Mouse (Mus musculus) megakaryocyte, adult 5-6 weeks (primary cell): ENCODE data around the gene Cd151. TPM values are rescaled to one million over a fixed set of nuclear protein-coding genes. Genes with fewer than 3 reads are reported as not detected.
A peak's percentile ranks its signal among the peaks of the same experiment; 100 is the strongest.

Experiments
- ATAC-seq: 2 replicates; pipeline ENCODE4 v1.8.0; 2016; ENCODE audit warnings: mild to moderate bottlenecking, inconsistent platforms; ENCODE audit not compliant: poor library complexity, severe bottlenecking
- total RNA-seq, 2 experiments: library from RNA; stranded (forward) in 1 of 2; stranded (reverse) in 1 of 2; fragments of 153-499, 151-499 nt in 1 of 2; fragments of 221-1000, 200-1000 nt in 1 of 2; gene quantifications; 2 replicates each; pipeline versions ENCODE4 v1.2.3 to v1.2.4; 2015 to 2017

Cd151 gene
- total RNA-seq, 2 experiments from 2014 or later: 13.3 to 21.6 TPM

GRCm38 (mm10) chr7:141457236-141457635 lies 10.0 kb upstream of the Cd151 start:
- ATAC-seq: no peak

GRCm38 (mm10) chr7:141457986-141458660 lies 9.1 kb upstream of the Cd151 start:
- peak; percentile 20 for ATAC-seq

- ATAC-seq: no peak
Observed at GRCm38 (mm10) chr7:141458661-141459060, 8.5 kb upstream of the Cd151 start.

- no peak for ATAC-seq
Observed at GRCm38 (mm10) chr7:141459301-141459711, 7.9 kb upstream of the Cd151 start.

- ATAC-seq: no peak
Observed at GRCm38 (mm10) chr7:141460001-141460390, 7.2 kb upstream of the Cd151 start.

GRCm38 (mm10) chr7:141460391-141461113 lies 6.6 kb upstream of the Cd151 start, which contains the start of gene Cracr2b:
Gene Cracr2b (plus strand): TSS chr7:141461094.
- peak; percentile 23 for ATAC-seq

GRCm38 (mm10) chr7:141461521-141462332 lies 5.5 kb upstream of the Cd151 start:
- ATAC-seq: no peak

GRCm38 (mm10) chr7:141462333-141462821 lies 4.8 kb upstream of the Cd151 start:
- no peak for ATAC-seq

GRCm38 (mm10) chr7:141463824-141464602 lies 3.2 kb upstream of the Cd151 start:
- ATAC-seq: no peak

- ATAC-seq: peak; percentile 22; the same call in 1 of the 2 replicates
Observed at GRCm38 (mm10) chr7:141464603-141465201, 2.5 kb upstream of the Cd151 start.

GRCm38 (mm10) chr7:141465388-141466044 lies 1.7 kb upstream of the Cd151 start:
- no peak for ATAC-seq

GRCm38 (mm10) chr7:141466045-141466394 lies 1.2 kb upstream of the Cd151 start:
- no peak for ATAC-seq

- ATAC-seq: no peak
Observed at GRCm38 (mm10) chr7:141466607-141467148, 514 bp upstream of the Cd151 start.

- ATAC-seq: no peak
Observed at GRCm38 (mm10) chr7:141468164-141468521, 951 bp downstream of the Cd151 start.

GRCm38 (mm10) chr7:141468522-141469211 lies 1.5 kb downstream of the Cd151 start:
- ATAC-seq: peak; percentile 53

GRCm38 (mm10) chr7:141469352-141469751 lies 2.2 kb downstream of the Cd151 start:
- no peak for ATAC-seq

- ATAC-seq: no peak
Observed at GRCm38 (mm10) chr7:141469901-141470636, 2.9 kb downstream of the Cd151 start.

GRCm38 (mm10) chr7:141470637-141470944 lies 3.4 kb downstream of the Cd151 start:
- no peak for ATAC-seq
